Mouse (Mus musculus): ENCODE data around the gene Med29.

GRCm38 (mm10) chr7:28374647-28375046, 17.9 kb downstream of the Med29 start:
- TF ChIP-seq CTCF (IDR thresholded peaks at IDR 0.05; ENCODE audit: low read depth, low read length): no peak
- TF ChIP-seq GATA2 (IDR thresholded peaks at IDR 0.05; ENCODE audit: borderline replicate concordance, low read depth, low read length): no peak
- TF ChIP-seq POLR2AphosphoS5 (IDR thresholded peaks at IDR 0.05; ENCODE audit: insufficient replicate concordance, low read depth, low read length): no peak
- no peak for TF ChIP-seq GATA1 (IDR thresholded peaks at IDR 0.05; ENCODE audit: borderline replicate concordance, low read length)

Measured in G1E (cell line).